Mouse (Mus musculus): Measurements from ENCODE around the gene Prr23a2. TPM values are rescaled to one million over a fixed set of nuclear protein-coding genes. Genes with fewer than 3 reads are reported as not detected.
"Not testable (repeated sequence)": the region's sequence is repeated elsewhere in the genome, so short reads cannot be mapped to it uniquely, and the experiment has no call there.

Gene Prr23a2
- total RNA-seq (2014; fragmentation: Nextera tagmentation), result not detected in 2 replicates
- not detected in 2 replicates for total RNA-seq (2017)

DNA sequence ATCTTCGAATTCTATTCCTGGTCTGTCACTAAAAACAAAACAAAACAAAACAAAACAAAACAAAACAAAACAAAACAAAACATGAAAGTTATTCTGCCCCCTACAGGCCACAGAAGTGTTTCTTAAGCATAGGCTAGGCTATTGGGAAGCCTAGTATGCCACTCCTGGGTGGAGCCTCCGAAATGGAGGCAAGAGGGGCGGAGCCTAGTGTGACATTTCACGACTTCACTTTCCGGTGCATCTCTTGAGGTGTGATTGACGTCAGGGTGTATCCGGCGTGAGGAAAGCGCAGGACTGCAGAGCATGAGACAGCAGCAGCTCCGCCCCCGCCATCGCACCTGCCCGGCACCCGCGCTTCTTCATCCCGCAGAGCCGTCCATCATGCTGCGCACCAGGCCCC is at the start of gene Prr23a2:
Gene Prr23a2 (plus strand): TSS at position 285 of the 400 bp plus-strand sequence.
- ATAC-seq (replicated peaks; ENCODE audit: poor library complexity, severe bottlenecking), result no peak

DNA sequence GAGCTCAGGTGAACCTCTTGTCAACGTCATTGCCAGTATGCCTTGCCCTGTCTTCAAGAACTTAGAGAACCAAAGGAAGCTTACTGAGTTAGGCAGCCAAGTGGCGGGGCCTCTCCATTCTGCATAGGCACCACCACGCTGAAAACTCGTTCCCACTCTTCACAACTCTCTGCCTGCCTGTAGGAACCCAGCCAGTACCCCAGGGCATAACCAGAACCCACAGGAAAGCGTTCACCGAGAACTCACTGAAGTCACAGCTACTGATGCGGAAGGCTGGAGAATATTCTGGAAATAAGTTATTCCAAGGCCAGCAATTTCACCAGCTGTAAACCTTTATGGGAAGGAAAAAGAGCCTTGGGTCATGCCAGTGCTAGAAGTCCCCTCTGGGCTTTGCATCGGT is 48.7 kb upstream of the Prr23a2 start:
- no peak for ATAC-seq (replicated peaks; ENCODE audit: poor library complexity, severe bottlenecking)

DNA sequence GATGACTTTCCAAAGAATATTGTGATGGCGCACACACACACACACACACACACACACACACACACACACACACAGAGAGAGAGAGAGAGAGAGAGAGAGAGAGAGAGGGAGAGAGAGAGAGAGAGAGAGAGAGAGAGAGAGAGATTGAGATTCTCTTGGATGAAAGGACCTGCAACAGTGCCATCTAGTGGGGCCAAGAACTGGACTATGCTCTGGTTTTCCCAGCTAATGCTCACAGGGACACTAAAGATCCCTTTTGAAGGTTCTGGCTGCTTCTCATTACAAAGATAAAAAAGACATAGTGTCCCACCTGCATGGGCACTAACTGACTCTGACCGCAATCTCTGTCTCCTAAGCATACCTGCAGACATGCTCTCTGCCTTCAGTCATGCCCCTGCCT is 46.8 kb upstream of the Prr23a2 start:
- ATAC-seq (replicated peaks; ENCODE audit: poor library complexity, severe bottlenecking), result not testable (repeated sequence)

DNA sequence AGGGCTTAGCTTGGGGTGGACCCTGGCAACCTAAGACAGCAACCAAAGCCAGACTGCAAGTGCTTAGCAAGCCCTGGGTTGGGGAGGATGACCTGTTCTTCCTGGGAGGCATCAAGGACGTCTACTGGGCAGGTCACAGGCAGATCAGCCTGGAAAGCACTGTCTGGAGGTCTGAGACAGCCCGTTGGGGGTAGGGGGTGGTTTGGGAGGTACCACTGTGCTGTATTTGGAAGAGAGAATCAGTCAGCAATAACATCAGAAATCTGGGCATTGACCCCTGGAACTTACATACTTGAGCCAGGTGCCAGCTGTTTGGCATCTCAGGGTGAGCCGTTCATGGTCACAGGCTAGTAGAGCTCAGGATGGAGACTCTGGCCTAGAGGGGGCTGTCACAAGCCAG is 40.2 kb upstream of the Prr23a2 start:
- ATAC-seq (replicated peaks; ENCODE audit: poor library complexity, severe bottlenecking), result no peak

DNA sequence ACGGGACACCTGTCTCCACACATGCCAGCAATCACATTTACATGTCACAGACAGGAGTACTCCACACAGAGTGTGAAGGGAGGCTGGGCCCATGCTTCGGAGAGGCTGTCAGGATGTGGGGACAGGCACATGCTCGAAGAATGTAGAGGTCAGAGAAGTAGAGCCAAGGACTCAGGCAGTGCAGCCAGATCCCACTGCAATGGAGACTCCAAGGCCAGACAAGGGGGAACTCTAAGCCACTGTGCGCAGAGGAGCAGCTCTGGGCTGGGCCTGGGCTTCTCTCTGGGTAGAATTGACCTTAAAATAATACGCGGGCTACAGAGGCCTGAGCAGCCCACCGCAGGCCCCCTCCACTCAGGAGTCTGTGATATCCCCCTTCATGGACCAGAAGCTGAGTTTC is 38.7 kb upstream of the Prr23a2 start:
- ATAC-seq (replicated peaks; ENCODE audit: poor library complexity, severe bottlenecking), result no peak

DNA sequence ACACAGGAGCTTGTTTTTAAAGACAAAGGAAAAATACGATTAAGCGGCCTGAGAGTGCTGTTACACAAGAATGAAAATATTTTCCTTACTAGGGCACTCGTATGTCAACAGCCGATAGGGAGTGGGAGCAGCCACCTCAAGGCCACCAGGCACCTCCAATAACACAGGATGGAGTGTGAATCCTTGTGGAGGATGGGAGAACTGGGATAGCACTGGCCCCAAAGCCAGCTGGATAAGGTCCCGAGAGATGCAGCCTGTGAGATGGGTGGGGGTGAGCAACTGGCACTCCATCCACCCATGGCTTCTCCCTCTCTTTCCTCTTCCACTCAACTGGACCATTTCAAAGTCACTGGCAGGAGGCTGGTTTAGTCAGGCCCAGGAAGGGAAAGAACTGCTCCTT is 37.3 kb upstream of the Prr23a2 start:
- ATAC-seq (replicated peaks; ENCODE audit: poor library complexity, severe bottlenecking), result no peak

DNA sequence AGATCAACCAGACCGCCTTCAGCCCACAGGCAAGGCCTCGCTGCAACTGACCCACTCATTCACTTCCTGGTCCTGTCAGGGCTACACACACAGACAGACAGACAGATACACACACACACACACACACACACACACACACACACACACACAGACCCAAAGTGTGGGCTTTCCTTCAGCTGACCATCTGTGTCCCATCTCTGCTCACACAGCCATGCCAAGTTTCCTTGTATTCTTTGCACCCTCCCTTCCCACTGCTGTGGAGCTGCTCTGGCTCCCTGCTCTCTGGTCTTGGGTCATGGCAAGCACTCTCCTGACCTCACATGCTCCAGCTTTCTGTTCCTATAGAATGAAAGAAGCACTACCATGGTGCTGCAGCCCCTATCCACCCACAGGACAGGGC is 36.8 kb upstream of the Prr23a2 start:
- no peak for ATAC-seq (replicated peaks; ENCODE audit: poor library complexity, severe bottlenecking)

DNA sequence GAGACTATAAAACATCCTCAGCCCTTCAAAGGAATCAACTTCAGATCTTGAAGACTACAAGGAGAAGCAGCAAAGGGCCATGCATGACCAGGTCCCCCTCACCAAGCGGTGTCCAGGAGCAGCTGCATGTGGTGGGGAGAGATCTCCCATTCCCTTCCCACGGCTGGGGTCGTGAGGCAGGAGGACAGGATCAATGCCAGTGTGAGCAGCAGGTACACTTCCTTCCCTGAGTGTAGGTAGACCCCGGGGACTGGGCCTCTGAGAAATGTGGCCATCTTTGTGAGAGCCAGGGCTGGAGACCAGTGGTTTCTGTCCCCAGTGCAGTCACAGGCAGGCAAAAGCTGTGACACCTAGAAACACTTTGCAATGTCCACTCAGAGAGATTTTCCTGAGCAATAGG is 35.8 kb upstream of the Prr23a2 start:
- no peak for ATAC-seq (replicated peaks; ENCODE audit: poor library complexity, severe bottlenecking)

DNA sequence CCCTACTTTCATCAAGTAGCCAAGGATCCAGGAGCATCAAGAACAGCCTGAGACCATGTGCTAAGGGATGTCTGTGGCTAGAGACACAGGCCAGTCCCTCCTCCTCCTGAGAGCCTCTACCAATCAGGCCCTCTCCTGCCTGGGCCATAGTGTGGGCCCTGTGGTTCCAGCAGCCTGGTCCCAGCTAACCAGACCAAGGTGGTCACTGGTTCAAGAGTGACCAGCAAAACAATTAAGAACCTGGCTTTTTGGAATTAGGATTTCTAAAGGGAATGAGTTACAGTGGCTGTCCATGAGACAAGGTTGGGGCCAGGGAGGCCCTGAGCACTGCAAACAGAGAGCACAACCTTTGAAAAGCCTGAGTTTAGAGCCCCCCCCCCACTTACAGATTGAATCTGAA is 35.2 kb upstream of the Prr23a2 start:
- no peak for ATAC-seq (replicated peaks; ENCODE audit: poor library complexity, severe bottlenecking)

DNA sequence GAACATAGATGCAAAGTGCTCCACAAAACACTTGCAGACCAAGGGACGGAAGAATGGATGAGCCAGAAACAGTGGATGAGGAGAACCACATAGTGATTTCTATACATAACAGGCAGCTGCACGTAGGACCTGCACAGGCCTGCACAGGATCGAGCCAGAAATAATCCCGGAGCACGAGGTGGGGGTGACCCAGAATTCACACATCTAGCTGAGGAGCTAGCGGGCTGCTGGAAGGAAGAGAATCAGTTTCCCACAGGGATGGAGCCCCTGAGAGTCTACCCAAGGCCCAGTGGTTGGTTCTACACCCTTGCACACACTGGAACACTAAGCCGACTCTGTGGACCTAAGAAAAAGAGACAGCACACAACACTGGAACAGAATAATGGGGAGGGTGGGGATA is 32.5 kb upstream of the Prr23a2 start:
- ATAC-seq (replicated peaks; ENCODE audit: poor library complexity, severe bottlenecking), result no peak

DNA sequence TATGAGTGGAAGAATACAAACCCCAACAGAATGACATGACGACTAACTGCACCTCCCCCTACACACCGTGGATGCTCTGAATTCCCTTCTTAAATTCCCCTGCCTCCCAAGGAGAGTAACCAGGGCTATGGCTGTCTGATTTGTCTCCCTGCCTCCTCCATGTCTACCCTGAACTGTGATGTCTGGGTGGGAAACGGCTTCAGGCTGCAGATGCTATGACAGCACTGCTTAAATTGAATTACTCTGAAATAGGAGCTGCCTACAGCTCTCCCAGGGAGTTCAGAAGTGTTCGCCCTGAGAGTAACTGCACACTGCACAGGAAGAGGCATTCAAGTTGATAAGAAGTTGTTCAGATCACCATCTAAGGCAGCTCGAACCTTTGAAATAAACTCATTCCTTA is 26.8 kb upstream of the Prr23a2 start:
- no peak for ATAC-seq (replicated peaks; ENCODE audit: poor library complexity, severe bottlenecking)

DNA sequence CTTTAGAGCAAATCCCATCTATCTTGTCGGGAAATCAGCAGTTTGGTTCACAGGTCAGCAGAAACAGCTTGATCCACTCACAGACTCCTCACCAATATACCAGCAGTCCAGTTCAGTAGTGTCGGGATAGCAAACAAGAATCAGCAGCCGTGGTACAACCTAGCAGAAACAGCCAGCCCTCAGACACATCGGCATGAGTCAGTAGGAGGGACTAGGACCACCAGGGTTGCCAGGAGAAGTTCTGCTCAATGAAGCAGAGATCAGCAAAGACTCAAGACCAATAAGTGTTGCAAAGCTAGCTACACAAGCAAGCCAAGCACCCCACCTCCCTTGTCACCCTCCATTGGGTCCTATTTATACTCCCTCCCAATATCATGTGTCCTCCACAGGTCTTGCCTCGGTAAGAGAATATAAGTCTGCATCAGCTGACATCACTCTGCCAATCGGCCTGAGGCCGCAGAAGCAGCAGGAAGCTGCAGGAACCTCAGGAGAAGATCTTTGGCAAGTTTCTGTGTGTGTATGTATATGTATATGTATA is 18.7 kb upstream of the Prr23a2 start:
- ATAC-seq (replicated peaks; ENCODE audit: poor library complexity, severe bottlenecking), result no peak

DNA sequence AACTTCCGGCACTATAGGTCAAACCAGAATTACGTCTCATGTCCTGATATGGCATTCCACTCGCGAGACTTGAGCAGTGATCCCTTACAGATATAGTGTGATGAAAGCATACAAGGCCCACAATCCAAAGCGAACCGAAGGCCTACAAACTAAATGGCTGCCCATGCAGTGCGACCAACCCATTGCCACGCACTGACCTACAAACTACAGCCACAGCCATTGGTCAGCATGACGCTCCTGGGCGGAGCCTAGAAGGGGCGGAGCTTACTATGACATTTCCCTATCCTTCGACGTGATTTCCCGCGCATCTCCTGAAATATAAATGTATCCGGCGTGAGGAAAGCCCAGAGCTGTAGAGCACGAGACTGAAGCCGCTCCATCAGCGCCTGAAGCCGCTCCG is 14.2 kb upstream of the Prr23a2 start, which contains the start of gene Prr23a1:
Gene Prr23a1 (plus strand): TSS at position 387 of the 400 bp plus-strand sequence.
- ATAC-seq (replicated peaks; ENCODE audit: poor library complexity, severe bottlenecking), result no peak

DNA sequence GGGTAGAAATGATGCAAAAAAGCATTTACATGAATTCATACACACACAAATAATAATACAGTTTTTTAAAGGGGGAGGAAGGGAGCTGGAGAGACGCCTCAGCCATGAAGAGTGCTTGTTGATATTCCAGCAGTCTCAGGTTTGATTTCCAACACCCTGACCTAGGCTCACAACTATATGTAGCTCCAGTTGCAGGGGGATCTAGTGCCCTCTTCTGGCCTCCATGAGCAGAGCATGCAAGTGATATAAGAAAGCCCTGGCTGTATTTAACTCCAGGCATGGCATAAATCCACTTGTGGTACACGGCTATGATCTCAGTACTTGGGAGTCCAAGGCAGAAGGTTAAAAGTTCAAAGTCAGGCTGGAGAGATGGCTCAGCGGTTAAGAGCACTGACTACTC is 7.2 kb downstream of the Prr23a2 start:
- no peak for ATAC-seq (replicated peaks; ENCODE audit: poor library complexity, severe bottlenecking)

DNA sequence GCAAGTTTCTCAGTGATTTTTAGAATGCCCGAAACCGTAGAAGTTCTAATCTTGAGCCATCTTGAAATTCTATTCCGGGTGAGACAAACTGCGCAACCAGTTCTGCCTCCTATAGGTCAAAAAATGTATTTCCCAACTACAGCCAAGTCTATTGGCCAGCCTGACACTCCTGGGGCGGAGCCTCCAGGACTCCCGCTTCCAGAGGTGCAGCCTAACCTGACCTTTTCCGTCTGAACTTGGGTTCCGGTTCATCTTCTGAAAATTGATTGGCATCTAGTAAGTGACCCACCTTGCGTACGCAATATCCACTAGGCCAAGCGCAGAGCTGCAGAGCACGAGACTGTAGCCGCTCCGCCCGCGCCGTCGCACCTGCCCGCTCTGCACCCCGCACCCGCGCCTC is 8.3 kb downstream of the Prr23a2 start, which contains the start of gene Prr23a3:
Gene Prr23a3 (plus strand): TSS at position 197 of the 400 bp plus-strand sequence.
- ATAC-seq (replicated peaks; ENCODE audit: poor library complexity, severe bottlenecking), result no peak

DNA sequence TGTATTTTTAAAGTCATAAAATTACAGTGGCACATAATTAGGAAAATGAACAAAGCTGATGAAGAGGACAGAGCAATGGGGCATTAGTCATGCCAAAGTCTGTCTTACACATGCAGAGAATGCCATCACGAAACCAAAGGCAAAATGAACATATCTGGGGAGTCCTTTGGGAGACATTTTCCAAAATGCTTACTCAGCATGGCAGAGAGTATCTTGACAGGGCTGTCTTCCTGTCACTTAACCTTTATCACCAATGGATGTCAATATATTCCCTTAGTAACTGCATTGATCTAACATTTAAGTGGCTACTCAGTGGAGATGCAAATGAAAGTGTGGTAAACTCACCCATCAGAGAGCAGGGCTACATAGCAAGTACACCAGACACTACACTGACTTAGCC is 45.2 kb downstream of the Prr23a2 start:
- ATAC-seq (replicated peaks; ENCODE audit: poor library complexity, severe bottlenecking), result no peak

DNA sequence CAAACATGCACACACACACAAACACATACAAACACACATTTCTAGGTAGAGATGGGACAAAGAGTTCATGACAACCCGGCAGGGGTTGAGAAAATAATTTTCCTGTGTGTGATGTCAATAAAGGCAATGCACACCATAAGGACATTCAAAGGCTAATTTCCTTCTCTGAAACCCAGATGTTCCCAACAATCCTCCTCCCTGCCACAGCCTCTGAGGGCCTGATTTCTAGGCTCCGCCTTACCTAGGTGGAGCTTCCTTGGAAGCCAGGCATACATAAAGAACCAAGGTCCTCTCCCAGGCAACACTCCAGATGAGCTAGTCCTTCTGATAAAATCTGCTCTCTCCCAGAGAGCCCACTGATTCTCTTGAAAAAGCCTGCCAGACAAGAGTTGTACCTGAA is 46.5 kb downstream of the Prr23a2 start, which contains the start of gene 7420426K07Rik:
Gene 7420426K07Rik (plus strand): TSS at position 301 of the 400 bp plus-strand sequence.
- no peak for ATAC-seq (replicated peaks; ENCODE audit: poor library complexity, severe bottlenecking)

Other genes with a start within 250 kb of the Prr23a2 start
- not detected in 2 replicates for gene Prr23a1, start 14.0 kb upstream of the Prr23a2 start, total RNA-seq (2014; fragmentation: Nextera tagmentation)
- gene Prr23a1, start 14.0 kb upstream of the Prr23a2 start, total RNA-seq (2017), result not detected in 2 replicates
- gene Prr23a3, start 8.3 kb downstream of the Prr23a2 start, total RNA-seq (2014; fragmentation: Nextera tagmentation), result not detected in 2 replicates
- not detected in 2 replicates for gene Prr23a3, start 8.3 kb downstream of the Prr23a2 start, total RNA-seq (2017)
- gene 7420426K07Rik, start 46.6 kb downstream of the Prr23a2 start, total RNA-seq (2014; fragmentation: Nextera tagmentation), result not detected in 2 replicates
- not detected in 2 replicates for gene 7420426K07Rik, start 46.6 kb downstream of the Prr23a2 start, total RNA-seq (2017)
- not detected in 2 replicates for gene Foxl2, start 98.8 kb downstream of the Prr23a2 start, total RNA-seq (2014; fragmentation: Nextera tagmentation)
- gene Foxl2, start 98.8 kb downstream of the Prr23a2 start, total RNA-seq (2017), result not detected in 2 replicates
- gene Faim, start 129.9 kb downstream of the Prr23a2 start, total RNA-seq (2014; fragmentation: Nextera tagmentation), result 22.2 and 45.9 TPM in 2 replicates
- gene Faim, start 129.9 kb downstream of the Prr23a2 start, total RNA-seq (2017), result 98.8 TPM in 2 replicates
- gene Gm1123, start 179.2 kb downstream of the Prr23a2 start, total RNA-seq (2014; fragmentation: Nextera tagmentation), result not detected in 2 replicates
- not detected in 2 replicates for gene Gm1123, start 179.2 kb downstream of the Prr23a2 start, total RNA-seq (2017)